Mouse (Mus musculus): ENCODE measurements around the gene Ndufs2.
A peak's percentile ranks its signal among the peaks of the same experiment; 100 is the strongest.

- no peak for TF ChIP-seq GATA1 (IDR thresholded peaks at IDR 0.05; ENCODE audit: borderline replicate concordance, low read length)
- peak; percentile 44; the same call in 1 of the 2 replicates for TF ChIP-seq CTCF (IDR thresholded peaks at IDR 0.05; ENCODE audit: low read depth, low read length)
These were observed 5.9 kb upstream of the Ndufs2 start for GRCm38 (mm10) chr1:171256937-171257548.

All from G1E (cell line).